Mouse (Mus musculus): ENCODE results near the gene Eef2k. TPM values are rescaled to one million over a fixed set of nuclear protein-coding genes. Genes with fewer than 3 reads are reported as not detected.

Eef2k gene
- 32.5 and 34.8 TPM in 2 replicates for polyA plus RNA-seq (2016; fragmentation: Nextera tagmentation; extraction: Ambion mirVana)

GRCm38 (mm10) chr7:120842345-120843036 lies at the start of gene Eef2k:
Gene Eef2k, plus strand, starts transcription at chr7:120842831.
- peak; percentile 91 for ATAC-seq (ENCODE audit: low FRiP score)
- 4% methylated on average over 34 of the region's 35 CpGs for WGBS

GRCm38 (mm10) chr7:120795544-120795943 lies 47.1 kb upstream of the Eef2k start:
- H3K36me3 ChIP-seq: no peaks in the 10 kb centered on the region
- H3K9ac ChIP-seq: no peak overlapping the region
- H3K27me3 ChIP-seq: no peaks in the 10 kb centered on the region
- no peaks in the 10 kb centered on the region for H3K9me3 ChIP-seq (replicated peaks)
- no peak overlapping the region for H3K4me2 ChIP-seq (replicated peaks)
- H3K27ac ChIP-seq: no peak overlapping the region
- 85% methylated on average over 4 of the region's 4 CpGs for WGBS
- no peaks in the 10 kb centered on the region for H3K4me1 ChIP-seq
- no peak for ATAC-seq (ENCODE audit: low FRiP score)
- no peak overlapping the region for H3K4me3 ChIP-seq

More at GRCm38 (mm10) chr7:120842345-120843036, at the start of gene Eef2k:
- no peaks in the 10 kb centered on the region for H3K36me3 ChIP-seq
- H3K4me2 ChIP-seq (replicated peaks): peak within 1 kb of the TSS; percentile 69
- H3K4me3 ChIP-seq: peak within 1 kb of the TSS; percentile 65
- peaks cover 13% of the 10 kb centered on the region for H3K27me3 ChIP-seq
- H3K9ac ChIP-seq: peak within 1 kb of the TSS; percentile 88
- peaks cover 17% of the 10 kb centered on the region for H3K4me1 ChIP-seq
- no peaks in the 10 kb centered on the region for H3K9me3 ChIP-seq (replicated peaks)
- peak within 1 kb of the TSS; percentile 92 for H3K27ac ChIP-seq

DNA sequence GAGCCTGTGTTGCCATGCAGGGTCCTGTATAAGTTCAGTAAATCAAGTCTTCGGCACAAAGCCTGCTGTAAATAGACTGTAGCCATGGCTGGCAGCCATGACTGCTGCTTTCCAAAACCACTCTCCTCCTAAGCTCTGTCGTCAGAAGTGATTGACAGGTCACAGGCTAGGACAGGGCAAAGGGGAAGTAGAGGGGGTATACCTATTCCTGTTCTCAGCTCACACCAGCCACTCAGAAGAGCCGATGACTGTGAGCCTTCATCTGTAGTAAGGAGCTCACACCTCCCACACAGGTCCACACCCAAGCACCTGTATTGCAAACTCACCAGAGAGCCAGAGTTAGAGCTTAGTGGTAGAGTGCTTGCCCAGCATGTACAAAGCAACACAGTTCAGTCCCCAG lies 46.3 kb upstream of the Eef2k start:
- H3K4me3 ChIP-seq: no peak overlapping the region
- no peaks in the 10 kb centered on the region for H3K36me3 ChIP-seq
- H3K27me3 ChIP-seq: no peaks in the 10 kb centered on the region
- H3K4me2 ChIP-seq (replicated peaks): no peak overlapping the region
- no peaks in the 10 kb centered on the region for H3K4me1 ChIP-seq
- no peak for ATAC-seq (ENCODE audit: low FRiP score)
- H3K9me3 ChIP-seq (replicated peaks): no peaks in the 10 kb centered on the region
- no peak overlapping the region for H3K9ac ChIP-seq
- 85% methylated on average over 3 of the region's 3 CpGs for WGBS
- H3K27ac ChIP-seq: no peak overlapping the region

DNA sequence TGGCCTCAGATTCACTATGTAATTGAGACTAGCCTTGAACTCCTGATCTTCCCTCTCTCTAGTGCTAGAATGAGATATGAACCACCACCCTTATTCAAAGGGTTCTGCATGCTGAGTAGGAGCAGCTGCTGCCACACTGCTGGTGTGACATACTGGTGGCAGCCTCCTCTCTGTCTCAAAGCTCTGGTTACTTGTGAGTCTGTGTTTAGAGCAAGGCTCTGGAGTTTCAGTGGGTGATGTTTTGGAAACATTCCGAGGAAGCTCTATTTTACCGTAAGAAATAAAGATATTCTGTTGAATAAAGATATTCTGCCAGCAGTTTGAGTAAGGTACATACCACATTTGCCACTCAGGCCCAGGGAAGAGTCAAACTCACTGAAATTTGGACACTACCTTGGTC lies 39.4 kb upstream of the Eef2k start:
- WGBS: 88% methylated on average over 2 of the region's 2 CpGs
- H3K27me3 ChIP-seq: no peaks in the 10 kb centered on the region
- no peaks in the 10 kb centered on the region for H3K36me3 ChIP-seq
- H3K4me1 ChIP-seq: no peaks in the 10 kb centered on the region
- H3K9ac ChIP-seq: no peak overlapping the region
- no peak for ATAC-seq (ENCODE audit: low FRiP score)
- no peak overlapping the region for H3K4me3 ChIP-seq
- no peaks in the 10 kb centered on the region for H3K9me3 ChIP-seq (replicated peaks)
- no peak overlapping the region for H3K27ac ChIP-seq
- H3K4me2 ChIP-seq (replicated peaks): no peak overlapping the region

DNA sequence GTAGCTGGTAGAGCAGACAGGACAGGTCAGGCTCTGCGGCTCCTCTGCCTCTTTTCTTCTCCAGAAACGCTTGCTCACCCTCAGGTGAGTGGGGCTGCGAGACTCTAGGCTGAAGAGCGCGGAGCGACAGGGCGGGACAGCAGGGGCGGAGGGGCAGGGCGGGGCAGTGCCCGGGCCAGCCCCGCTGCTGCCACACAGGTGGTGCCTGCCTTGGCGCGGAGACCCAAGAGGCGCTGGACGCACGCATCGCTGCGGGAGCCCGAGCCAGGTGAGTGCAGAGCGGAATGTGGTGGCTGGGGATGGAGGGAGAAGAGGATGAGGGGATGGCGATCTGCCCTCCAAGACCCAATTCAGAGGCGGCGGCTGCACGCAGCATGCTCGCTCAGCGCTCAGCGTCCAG lies 32.9 kb upstream of the Eef2k start:
- WGBS: 5% methylated on average over 27 of the region's 27 CpGs
- Histone ChIP-seq H3K9ac (no peak overlapping the region), H3K4me3 (peak overlapping the region; percentile 27), H3K27ac (no peak overlapping the region), H3K36me3 (no peaks in the 10 kb centered on the region), H3K27me3 (peaks cover 11% of the 10 kb centered on the region), H3K9me3 (replicated peaks) (no peaks in the 10 kb centered on the region), H3K4me1 (peaks cover 5% of the 10 kb centered on the region), H3K4me2 (replicated peaks) (peak overlapping the region; percentile 58)
- no peak for ATAC-seq (ENCODE audit: low FRiP score)

DNA sequence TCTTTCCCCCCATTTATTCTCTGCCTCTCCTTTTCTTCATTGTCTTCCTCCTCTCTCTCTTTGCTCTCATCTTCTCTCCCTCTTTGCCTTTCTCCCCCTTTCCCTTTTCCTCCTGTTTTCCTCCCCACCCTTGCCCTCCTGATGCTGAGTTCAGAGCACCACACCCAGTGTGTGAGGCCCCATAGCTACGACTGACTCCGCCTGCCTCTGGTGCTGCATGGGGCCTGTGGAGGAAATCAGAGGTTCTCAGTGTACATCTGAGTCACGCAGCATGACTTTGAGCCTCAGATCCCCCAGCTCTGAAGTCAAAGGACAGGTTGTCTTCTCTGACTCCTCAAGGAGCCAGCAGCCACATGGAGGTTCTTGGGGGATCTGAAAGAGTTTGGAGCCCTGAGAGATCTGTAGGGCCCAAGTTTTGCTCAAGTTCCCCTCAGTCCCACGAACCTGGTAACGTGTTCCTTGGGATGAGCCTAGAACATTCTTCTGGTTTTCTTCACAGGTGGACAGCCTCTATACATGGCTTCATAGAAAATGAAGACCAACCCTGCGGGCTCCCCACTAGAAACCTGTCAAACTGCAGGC lies 30.7 kb upstream of the Eef2k start, which contains the start of gene Gm5737:
TSS of gene Gm5737 (plus strand) at position 532 of the 582 bp plus-strand sequence.
- peaks cover 11% of the 10 kb centered on the region for H3K27me3 ChIP-seq
- peaks cover 5% of the 10 kb centered on the region for H3K4me1 ChIP-seq
- 83% methylated on average over 6 of the region's 6 CpGs for WGBS
- no peak within 1 kb of the TSS for H3K27ac ChIP-seq
- H3K4me3 ChIP-seq: no peak within 1 kb of the TSS
- H3K9ac ChIP-seq: no peak within 1 kb of the TSS
- no peak for ATAC-seq (ENCODE audit: low FRiP score)
- no peaks in the 10 kb centered on the region for H3K9me3 ChIP-seq (replicated peaks)
- no peaks in the 10 kb centered on the region for H3K36me3 ChIP-seq
- H3K4me2 ChIP-seq (replicated peaks): no peak within 1 kb of the TSS

DNA sequence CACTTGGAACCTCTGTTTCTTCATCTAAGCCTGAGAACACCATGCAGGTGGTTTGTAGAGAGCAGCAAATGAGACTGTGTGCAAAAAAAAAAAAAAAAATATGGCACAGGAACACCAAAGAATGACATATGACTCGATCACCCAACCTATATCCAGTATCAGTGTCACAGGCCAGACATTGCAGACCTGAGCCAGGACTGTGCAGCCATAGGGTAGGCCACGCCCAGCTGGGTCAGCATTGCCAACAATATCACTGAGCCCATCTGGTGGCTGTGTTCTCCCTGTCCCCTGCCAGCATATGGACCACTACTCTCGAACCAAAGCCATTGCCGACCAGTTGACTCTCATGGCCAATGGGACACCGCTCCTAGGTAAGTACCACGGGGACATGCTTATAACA lies 25.1 kb upstream of the Eef2k start:
- H3K4me3 ChIP-seq: no peak overlapping the region
- H3K27ac ChIP-seq: no peak overlapping the region
- H3K27me3 ChIP-seq: peaks cover 3% of the 10 kb centered on the region; the same call in 1 of the 2 replicates
- no peak overlapping the region for H3K9ac ChIP-seq
- no peaks in the 10 kb centered on the region for H3K36me3 ChIP-seq
- H3K4me1 ChIP-seq: no peaks in the 10 kb centered on the region
- 81% methylated on average over 6 of the region's 6 CpGs for WGBS
- no peak overlapping the region for H3K4me2 ChIP-seq (replicated peaks)
- ATAC-seq (ENCODE audit: low FRiP score): no peak
- no peaks in the 10 kb centered on the region for H3K9me3 ChIP-seq (replicated peaks)

- Histone ChIP-seq H3K27me3 (peaks cover 3% of the 10 kb centered on the region; the same call in 1 of the 2 replicates), H3K4me1 (no peaks in the 10 kb centered on the region), H3K4me3 (no peak overlapping the region), H3K9ac (no peak overlapping the region), H3K9me3 (replicated peaks) (no peaks in the 10 kb centered on the region), H3K4me2 (replicated peaks) (no peak overlapping the region), H3K27ac (no peak overlapping the region), H3K36me3 (no peaks in the 10 kb centered on the region)
- WGBS: 89% methylated on average over 4 of the region's 4 CpGs
- ATAC-seq (ENCODE audit: low FRiP score): no peak
Observed at GRCm38 (mm10) chr7:120819386-120819785, 23.2 kb upstream of the Eef2k start.

GRCm38 (mm10) chr7:120823248-120823647 lies 19.4 kb upstream of the Eef2k start:
- Histone ChIP-seq H3K4me1 (no peaks in the 10 kb centered on the region), H3K4me3 (no peak overlapping the region), H3K27ac (no peak overlapping the region), H3K9ac (no peak overlapping the region), H3K36me3 (no peaks in the 10 kb centered on the region), H3K9me3 (replicated peaks) (no peaks in the 10 kb centered on the region), H3K4me2 (replicated peaks) (no peak overlapping the region), H3K27me3 (peaks cover 7% of the 10 kb centered on the region)
- peak; percentile 35; the same call in 1 of the 2 replicates for ATAC-seq (ENCODE audit: low FRiP score)
- WGBS: 23% methylated on average over 5 of the region's 5 CpGs

DNA sequence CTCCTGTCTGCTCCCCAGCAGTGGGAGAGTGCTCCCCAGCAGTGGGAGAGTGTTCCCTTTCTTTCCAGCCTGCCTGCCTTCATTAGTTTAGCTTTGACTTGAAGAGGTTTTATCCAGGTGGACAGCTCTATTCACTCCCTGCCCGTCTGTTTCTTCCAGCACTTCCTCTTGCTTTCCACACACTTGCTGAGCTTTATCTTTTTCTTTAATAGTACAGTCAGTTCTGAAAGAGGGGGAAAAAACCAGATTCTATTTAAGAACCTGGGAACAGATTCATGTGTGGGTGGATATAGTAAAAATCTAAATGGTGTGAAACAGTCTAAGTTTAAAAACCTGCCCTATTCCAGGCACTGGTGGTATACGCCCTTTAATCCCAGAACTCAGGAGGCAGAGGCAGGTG lies 17.5 kb upstream of the Eef2k start:
- WGBS: 69% methylated on average over 2 of the region's 2 CpGs
- H3K27me3 ChIP-seq: peaks cover 22% of the 10 kb centered on the region

DNA sequence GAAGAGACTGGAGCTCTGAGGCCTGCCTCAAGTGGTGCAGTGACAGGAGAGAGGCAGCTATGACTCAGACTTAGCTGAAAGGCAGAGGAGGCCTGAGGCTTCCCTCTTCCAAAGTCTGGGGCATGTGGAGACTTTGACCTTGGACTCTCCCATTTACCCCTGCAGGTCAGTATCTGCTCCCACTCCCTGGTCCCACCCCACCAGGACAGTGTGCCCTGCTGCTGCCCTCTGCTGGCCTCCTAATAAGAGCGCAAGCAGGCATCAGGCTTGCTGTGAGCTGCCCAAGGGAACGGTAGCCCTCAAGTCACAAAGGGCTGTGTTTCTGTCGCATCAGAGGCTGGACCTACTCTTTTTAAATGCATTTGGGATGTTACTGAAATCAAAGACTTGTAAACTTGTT lies 16.2 kb upstream of the Eef2k start:
- Histone ChIP-seq H3K4me3 (no peak overlapping the region), H3K27me3 (peaks cover 29% of the 10 kb centered on the region), H3K36me3 (no peaks in the 10 kb centered on the region), H3K27ac (no peak overlapping the region), H3K4me1 (peaks cover 11% of the 10 kb centered on the region), H3K4me2 (replicated peaks) (no peak overlapping the region), H3K9me3 (replicated peaks) (no peaks in the 10 kb centered on the region), H3K9ac (no peak overlapping the region)
- WGBS: 18% methylated on average over 3 of the region's 3 CpGs
- ATAC-seq (ENCODE audit: low FRiP score): no peak

More for the DNA sequence above, 17.5 kb upstream of the Eef2k start:
- ATAC-seq (ENCODE audit: low FRiP score): no peak
- H3K4me2 ChIP-seq (replicated peaks): no peak overlapping the region
- no peak overlapping the region for H3K9ac ChIP-seq
- no peaks in the 10 kb centered on the region for H3K36me3 ChIP-seq
- H3K4me3 ChIP-seq: no peak overlapping the region
- no peak overlapping the region for H3K27ac ChIP-seq
- peaks cover under 1% of the 10 kb centered on the region; the same call in 1 of the 2 replicates for H3K4me1 ChIP-seq
- no peaks in the 10 kb centered on the region for H3K9me3 ChIP-seq (replicated peaks)

DNA sequence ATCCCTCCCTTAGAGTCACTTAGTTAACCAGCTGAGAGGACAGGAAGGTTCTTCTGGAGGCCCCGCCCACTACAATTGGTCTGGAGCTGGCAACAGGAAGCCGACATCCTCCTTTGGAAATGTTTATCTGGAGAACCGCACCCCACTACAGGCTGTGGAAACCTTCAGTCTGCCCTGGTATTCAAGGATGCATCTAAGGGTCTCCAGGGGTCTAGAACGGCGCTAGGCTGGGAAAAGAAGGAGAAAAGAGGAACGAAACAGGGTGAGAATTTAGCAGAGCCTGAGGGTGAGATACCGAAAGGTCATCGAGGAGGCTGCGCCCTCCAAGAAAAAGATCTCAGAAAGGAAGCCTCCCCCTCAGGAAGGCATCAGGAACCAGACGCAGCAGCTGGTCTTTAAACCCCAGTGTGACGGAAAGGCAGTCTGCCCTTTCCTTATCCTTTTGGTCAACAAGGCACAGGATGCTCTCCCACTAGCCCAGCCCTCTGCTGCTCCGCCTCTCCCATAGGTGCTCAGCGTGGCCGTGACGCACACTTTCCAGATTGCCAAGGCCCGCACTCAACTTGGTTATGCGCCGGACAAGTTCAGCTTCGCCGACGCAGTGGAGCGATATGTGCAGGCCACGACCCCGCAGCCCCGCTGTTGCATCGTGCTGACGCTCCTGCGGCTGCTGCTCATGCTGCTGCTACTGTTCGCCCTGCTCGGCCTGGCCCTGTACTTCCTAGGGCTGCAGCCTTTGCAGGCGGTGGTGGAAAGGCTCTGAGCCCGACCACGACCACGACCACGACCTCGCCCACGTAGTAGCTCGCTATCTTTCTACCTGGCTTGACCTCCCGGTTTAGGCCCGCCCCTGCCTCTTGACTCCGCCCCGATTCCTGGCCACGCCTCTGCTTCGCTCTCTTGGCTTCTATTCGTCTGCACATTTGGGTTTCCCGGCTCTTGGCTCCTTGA lies 11.9 kb upstream of the Eef2k start:
- Histone ChIP-seq H3K36me3 (no peaks in the 10 kb centered on the region), H3K9me3 (replicated peaks) (no peaks in the 10 kb centered on the region), H3K9ac (peak overlapping the region; percentile 59; the same call in 1 of the 2 replicates), H3K27me3 (peaks cover 46% of the 10 kb centered on the region), H3K4me1 (peaks cover 11% of the 10 kb centered on the region), H3K4me2 (replicated peaks) (peak overlapping the region; percentile 88), H3K4me3 (peak overlapping the region; percentile 55), H3K27ac (peak overlapping the region; percentile 24; the same call in 1 of the 2 replicates)
- no peak for ATAC-seq (ENCODE audit: low FRiP score)
- 2% methylated on average over 46 of the region's 46 CpGs for WGBS
